Mouse (Mus musculus): ENCODE results near the gene Brd2. TPM values are rescaled to one million over a fixed set of nuclear protein-coding genes. Genes with fewer than 3 reads are reported as not detected.
"Not testable (repeated sequence)": the region's sequence is repeated elsewhere in the genome, so short reads cannot be mapped to it uniquely, and the experiment has no call there.

Brd2 gene
- 100 to 1,000 TPM; 247 to 267 TPM for total RNA-seq (2021)

GRCm38 (mm10) chr17:34122188-34122984 is at the start of gene Brd2:
Brd2 (minus strand) TSS chr17:34122634.
- DNase-seq: peak; percentile 98
- intact Hi-C loops (cut with DNase I): no loop called here

DNA sequence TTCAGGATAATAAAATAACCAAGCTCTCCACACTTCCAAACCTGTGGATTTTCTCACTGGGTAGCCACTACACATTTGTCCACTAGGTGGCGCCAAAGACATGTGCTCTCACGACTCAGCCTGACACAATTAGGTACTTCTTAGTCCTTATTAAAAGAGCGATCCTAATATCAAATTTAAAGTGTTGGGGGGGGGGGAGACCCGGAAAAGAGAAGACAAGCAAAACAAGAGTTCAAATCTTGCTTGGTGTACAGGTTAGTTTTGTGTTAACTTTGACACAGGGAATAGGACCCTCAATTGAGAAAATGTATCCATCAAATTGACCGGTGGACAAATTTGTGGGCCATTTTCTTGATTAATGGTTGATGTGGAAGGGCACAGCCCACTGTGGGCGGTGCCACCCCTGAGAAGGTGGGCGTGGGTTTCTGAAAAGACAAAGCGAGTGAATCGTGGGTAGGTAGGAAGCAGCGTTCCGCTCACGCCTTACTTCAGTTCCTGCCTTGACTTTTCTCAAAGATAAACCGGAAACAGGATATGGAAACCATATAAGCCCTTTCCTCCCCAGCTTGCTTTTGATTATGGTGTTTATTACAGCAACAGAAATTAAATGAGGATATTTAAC is 48.6 kb upstream of the Brd2 start:
- intact Hi-C loops (cut with DNase I): loop anchor here (2.0 to 5.0 kb wide), 3 partner anchors 28 to 176 kb away; partner anchors contain the start of gene H2-Ob
- peak; percentile 72 for DNase-seq

DNA sequence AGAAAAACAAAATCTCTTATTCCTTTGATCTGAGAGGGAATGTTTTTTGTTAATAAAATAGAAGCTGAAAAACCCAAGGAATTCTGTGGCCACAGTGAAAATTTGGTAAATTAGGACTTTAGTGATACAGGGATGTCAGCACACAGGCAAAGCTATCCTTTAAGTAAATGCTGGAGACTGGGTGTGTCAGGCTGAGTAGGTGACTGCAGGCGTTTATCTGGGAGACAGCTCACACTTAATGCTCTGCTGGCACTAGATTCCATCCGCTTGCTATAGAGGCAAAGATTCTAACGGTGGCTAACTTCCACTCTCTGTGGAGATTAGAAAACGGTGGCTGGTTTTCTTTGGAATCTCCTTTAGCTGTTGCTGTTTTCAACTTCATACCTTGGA is 48.0 kb upstream of the Brd2 start:
- intact Hi-C loops (cut with DNase I): loop anchor here (2.0 to 5.0 kb wide), 3 partner anchors 28 to 177 kb away; partner anchors contain the start of gene H2-Ob
- no peak for DNase-seq

DNA sequence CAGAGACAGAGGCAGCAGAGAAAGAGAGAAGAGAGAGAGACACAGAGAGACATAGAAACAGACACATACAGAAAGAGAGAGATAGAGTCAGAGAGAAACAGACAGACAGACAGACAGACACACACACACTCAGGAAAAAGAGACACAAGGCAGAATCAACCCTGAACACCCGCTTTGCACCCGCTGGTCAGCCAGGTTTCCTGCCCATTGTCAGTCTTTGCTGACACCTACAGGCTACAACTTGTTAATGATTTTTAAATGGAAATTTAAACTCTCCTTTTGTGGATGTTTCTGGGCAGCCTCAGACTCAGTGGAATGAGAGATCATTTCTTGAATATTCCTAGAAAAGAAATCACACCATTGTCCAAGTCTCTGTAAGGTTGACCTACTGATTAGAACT is 46.8 kb upstream of the Brd2 start:
- intact Hi-C loops (cut with DNase I): loop anchor here (5.0 to 10.0 kb wide), 2 partner anchors 64 to 92 kb away; no protein-coding TSS in a partner anchor
- peak; percentile 41 for DNase-seq

DNA sequence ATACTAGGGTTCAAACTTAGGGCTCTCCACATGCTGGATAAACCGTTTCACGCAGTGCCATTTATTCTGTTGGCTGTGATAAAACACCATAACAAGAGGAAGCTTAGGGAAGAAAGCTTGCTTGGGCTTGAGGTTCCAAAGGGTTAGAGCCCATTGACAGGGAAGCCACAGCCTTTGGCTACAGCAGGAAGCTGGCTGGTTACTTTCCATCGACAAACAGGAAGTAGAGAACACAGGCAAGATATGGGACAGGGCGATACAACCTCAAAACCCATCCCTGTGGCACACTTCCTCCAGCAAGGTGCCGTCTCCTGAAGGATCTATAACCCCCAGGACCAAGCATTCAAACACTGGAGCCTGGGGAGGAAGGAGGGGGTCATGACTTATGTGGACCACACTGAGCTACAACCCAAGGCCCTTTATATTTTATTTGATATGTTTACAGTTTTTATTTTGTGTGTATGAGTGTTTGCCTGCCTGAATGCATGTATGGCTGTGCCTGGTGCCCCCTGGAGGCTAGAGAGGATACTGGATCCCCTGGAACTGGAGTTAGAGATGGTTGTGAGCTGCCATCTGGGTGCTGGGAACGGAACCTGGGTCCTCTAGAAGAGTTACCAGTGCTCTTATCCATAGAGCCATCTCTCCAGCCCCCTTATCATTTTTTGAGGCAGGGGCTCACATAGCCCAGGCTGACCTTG is 42.7 kb upstream of the Brd2 start:
- DNase-seq: no peak
- intact Hi-C loops (cut with DNase I): loop anchor here (5.0 to 10.0 kb wide), 2 partner anchors 60 to 88 kb away; no protein-coding TSS in a partner anchor

- intact Hi-C loops (cut with DNase I): loop anchor here (10.0 kb wide), 1 partner anchor 60 kb away; no protein-coding TSS in a partner anchor
Measured at GRCm38 (mm10) chr17:34164202-34164895, 41.9 kb upstream of the Brd2 start.

GRCm38 (mm10) chr17:34155534-34155933 is 33.1 kb upstream of the Brd2 start:
- DNase-seq: no peak
- intact Hi-C loops (cut with DNase I): no loop called here

More at GRCm38 (mm10) chr17:34164202-34164895, 41.9 kb upstream of the Brd2 start:
- DNase-seq: no peak

- intact Hi-C loops (cut with DNase I): no loop called here
Measured at GRCm38 (mm10) chr17:34152923-34153322, 30.5 kb upstream of the Brd2 start, which contains the start of gene H2-DMb1. H2-DMb1 (plus strand) TSS chr17:34153072.

GRCm38 (mm10) chr17:34144960-34145371 is 22.5 kb upstream of the Brd2 start:
- intact Hi-C loops (cut with DNase I): no loop called here
- DNase-seq: no peak

More at GRCm38 (mm10) chr17:34152923-34153322, 30.5 kb upstream of the Brd2 start, which contains the start of gene H2-DMb1:
- no peak for DNase-seq

- DNase-seq; intact Hi-C loops (cut with DNase I): not testable (repeated sequence)
Measured at GRCm38 (mm10) chr17:34144221-34144620, 21.8 kb upstream of the Brd2 start.

DNA sequence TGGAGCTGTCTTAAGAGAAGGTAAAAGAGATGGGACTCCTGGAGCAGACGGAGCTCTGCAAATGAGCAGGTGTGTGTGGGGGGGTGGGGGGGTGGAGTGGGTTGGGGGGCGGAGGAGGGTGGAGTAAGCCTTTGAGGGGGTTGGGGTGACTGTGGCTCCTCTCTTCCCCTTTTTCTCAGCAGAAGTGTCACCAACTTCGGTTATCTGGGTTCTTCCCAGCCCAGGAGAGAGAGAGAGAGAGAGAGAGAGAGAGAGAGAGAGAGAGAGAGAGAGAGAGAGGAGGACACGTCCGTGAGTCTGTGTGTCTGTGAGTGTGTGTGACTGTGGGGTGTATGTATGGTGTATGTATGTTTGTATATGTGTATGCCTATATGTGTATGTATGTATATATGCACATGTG is 21.0 kb upstream of the Brd2 start:
- intact Hi-C loops (cut with DNase I): no loop called here
- no peak for DNase-seq

GRCm38 (mm10) chr17:34143033-34143432 is 20.6 kb upstream of the Brd2 start, which contains the start of gene H2-DMb2:
H2-DMb2 (plus strand) TSS chr17:34143307.
- intact Hi-C loops (cut with DNase I): no loop called here
- DNase-seq: no peak

DNA sequence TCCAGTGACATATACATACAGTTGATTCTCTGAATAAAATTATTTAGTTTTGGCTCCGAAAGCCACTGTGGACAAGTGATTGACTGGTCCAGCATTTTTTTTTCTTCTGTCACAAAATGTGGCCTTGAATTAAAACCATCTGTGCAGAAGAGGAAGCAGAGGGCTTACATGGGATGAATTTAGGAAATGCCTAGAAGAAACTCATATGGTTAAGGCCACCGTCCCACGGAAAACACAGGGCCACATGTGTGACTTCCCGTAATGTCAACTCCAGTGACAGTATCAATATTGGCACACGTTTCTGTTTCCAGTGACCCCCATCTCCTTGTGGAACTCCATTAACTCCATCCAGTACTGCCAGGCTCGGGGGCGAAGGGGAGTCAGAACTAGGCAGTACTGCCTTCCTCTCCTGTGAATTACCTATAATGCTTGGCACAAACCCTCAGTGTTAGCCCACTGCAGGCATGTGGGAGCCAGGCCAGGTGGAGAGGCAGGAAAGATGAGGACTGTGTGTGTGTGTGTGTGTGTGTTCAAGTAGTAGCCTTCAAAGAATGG is 20.1 kb upstream of the Brd2 start:
- intact Hi-C loops (cut with DNase I): no loop called here
- DNase-seq: no peak

DNA sequence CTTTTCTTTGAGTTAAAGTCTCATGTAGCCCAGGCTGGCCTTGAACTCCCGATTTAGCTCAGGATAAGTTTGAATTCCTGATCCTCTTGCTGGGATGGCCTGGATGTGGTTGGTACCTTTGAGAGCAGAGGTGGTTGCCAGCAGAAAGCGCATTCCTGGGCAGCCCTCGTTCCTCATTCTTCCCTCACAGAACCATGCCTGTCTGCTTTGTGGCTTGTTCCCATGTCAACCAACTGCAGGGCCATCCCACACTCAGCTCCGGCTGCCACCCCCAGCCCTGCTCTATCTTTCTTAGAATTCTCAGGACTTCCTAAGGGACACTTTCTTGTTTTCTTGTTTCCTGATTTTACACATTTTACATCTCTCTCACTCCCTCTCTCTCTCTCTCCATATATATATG is 19.0 kb upstream of the Brd2 start:
- DNase-seq: no peak
- intact Hi-C loops (cut with DNase I): no loop called here

- intact Hi-C loops (cut with DNase I): no loop called here
- DNase-seq: no peak
Measured at GRCm38 (mm10) chr17:34140240-34140639, 17.8 kb upstream of the Brd2 start.

- intact Hi-C loops (cut with DNase I): no loop called here
- DNase-seq: no peak
Measured at GRCm38 (mm10) chr17:34139416-34139815, 17.0 kb upstream of the Brd2 start.

DNA sequence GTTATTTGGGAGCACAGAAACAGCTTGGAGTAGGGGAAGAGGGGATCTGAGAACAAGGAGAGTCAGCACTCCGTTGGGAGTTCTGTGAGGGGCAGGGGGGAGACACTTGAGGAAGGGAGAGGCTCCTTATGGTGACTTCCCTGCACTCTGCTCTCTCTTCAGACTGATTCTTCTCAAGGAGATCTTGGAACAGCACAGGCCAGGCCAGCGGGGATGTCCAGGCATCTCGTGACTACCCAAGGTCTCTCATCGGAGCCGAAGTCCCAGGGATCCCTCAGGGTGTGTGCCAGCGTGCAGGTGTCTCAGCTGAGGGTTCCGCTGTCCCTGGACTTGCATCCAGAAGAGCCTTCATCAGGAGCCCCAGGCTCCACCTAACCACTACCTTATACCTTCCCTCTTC is 16.2 kb upstream of the Brd2 start:
- no peak for DNase-seq
- intact Hi-C loops (cut with DNase I): no loop called here

DNA sequence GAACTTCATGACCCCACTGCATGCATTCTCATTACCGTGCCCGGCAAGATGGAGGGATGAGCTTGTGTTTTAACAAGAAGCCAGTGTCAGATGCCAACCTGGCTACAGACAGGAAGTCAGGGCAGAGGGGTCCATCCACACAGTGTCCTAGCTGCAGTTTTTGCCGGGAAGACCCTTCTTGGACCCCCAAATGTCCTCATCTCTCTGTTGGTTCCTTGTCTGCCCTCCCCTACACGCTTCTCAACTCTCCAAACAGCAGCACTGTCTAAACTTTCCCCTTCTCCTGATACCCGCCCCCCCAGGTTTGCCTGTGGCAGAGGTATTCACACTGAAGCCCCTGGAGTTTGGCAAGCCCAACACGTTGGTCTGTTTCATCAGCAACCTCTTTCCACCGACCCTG is 15.2 kb upstream of the Brd2 start:
- no peak for DNase-seq
- intact Hi-C loops (cut with DNase I): no loop called here

GRCm38 (mm10) chr17:34135297-34136224 is 13.1 kb upstream of the Brd2 start:
- intact Hi-C loops (cut with DNase I): no loop called here
- DNase-seq: peak; percentile 98
